Mouse (Mus musculus) layer of hippocampus, adult 9-10 months (tissue): ENCODE data around the gene Irf2bp1.

Experiments
- DNase-seq: peaks from one replicate; pipeline ENCODE4 v3.0.0; 2022; ENCODE audit warnings: low spot score

Irf2bp1 gene

DNA sequence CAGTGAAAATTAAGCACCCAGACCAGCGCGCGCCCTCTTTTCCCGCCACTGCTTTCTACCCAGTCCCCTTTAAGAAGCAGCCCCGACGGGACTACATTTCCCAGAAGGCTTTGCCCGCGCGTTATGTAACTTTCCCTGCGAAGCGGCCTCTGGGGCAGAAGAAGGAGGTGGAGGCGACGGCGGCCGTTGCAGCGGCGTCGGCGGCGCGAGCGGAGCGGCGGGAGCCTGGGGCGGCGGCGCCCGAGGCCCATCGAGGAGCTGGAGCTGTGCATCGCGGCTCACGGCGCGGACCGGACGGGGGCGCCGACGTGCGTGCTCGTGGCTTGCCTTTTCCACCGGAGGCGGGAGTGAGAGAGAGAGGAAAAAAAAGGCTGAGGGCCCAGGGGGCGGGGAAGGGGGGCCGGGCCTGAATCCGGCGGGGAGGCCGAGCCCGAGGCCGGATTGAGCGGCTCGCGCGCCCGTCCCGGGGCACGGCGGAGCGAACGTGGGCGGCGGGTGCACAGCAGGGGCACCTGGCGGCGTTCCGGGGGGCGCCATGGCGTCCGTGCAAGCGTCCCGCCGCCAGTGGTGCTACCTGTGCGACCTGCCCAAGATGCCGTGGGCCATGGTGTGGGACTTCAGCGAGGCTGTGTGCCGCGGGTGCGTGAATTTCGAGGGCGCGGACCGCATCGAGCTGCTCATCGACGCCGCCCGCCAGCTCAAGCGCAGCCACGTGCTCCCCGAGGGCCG lies at the start of gene Irf2bp1:
Gene Irf2bp1, plus strand, starts transcription at position 143 of the 729 bp plus-strand sequence.
- DNase-seq, result peak; percentile 85

GRCm38 (mm10) chr7:18957569-18958383 lies 46.1 kb upstream of the Irf2bp1 start:
- DNase-seq, result no peak

DNA sequence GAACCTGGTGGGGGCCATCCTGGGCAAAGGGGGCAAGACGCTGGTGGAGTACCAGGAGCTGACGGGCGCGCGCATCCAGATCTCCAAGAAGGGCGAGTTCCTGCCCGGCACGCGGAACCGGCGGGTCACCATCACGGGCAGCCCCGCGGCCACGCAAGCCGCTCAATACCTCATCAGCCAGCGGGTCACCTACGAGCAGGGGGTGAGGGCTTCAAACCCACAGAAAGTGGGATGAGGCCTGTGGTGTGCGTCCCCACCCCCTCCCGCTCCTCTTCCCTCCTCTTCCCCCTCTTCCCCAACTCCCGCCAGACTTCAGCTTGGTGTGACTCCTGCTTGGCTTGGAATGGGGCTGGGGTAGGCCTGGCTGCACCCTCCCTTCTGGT lies 45.5 kb upstream of the Irf2bp1 start:
- no peak for DNase-seq

- no peak for DNase-seq
Observed at GRCm38 (mm10) chr7:18959446-18959845, 44.4 kb upstream of the Irf2bp1 start.

DNA sequence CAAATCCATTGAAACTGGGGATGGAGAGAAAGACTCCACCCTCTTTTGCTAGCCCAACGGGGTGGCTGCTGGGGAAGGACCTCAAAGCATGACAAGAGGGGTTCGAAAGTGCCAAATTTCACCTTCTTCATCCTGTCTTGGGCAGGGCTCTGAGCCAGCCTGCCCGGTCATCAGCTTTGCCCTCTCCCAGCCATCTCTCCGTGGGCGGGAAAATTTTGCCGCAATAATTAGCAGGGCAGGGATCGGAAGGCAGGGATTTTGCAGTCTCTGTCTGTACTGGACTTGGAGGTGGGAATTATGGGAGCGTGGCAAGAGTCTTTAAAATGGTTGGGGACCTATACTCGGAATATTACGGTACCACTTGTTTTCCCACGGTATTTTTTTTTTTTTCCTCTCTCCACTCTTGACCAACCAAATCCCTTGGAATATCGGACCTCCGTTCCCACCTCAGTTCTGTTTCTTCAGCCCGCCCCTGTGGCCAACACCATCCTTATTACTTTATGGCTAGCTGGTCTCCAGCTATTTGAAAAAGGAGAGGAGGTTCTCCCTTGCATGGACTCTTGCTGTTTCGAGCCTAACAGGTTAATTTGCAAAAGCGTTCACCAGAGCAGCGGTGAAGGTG lies 41.6 kb upstream of the Irf2bp1 start:
- no peak for DNase-seq

DNA sequence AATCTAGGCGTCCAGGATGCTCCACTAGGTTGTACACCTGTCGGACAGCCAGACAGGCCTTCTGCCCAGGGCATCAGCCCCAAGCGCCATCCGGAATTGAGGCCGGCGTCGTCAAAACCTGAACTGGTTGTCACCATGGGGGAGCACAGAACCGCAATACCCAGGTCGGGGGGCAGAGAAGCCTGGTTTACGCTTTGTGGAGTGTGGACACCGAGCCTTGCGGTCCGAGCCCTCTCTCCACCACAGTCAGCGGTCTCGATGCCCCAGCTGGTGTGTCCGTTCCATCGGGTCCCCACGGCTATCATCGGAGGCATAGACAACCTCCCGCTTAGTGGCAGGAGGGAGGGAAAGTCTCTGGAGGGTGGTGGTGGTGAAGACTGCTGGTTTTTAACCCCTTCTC lies 41.0 kb upstream of the Irf2bp1 start:
- DNase-seq, result no peak

- no peak for DNase-seq
Observed at GRCm38 (mm10) chr7:18963294-18963843, 40.5 kb upstream of the Irf2bp1 start.

DNA sequence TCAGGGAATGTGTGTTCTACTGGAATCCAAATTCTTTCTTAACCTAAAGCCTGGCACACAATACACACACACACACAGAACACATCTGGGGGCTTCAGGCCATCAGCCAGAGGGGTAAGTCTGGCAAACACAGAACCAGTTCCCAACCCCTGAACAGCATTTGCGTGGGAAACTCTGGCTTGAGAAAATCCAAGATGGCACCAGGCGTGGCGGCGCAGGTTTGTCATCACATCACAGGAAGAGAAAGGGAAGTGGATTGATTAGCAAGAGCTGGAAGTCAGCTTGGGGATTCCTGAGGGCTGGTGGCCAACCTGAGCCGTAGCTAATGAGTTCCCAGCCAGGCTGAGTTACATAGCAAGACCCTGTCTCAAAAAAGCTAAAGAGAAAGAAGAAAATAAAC lies 38.5 kb upstream of the Irf2bp1 start:
- no peak for DNase-seq

DNA sequence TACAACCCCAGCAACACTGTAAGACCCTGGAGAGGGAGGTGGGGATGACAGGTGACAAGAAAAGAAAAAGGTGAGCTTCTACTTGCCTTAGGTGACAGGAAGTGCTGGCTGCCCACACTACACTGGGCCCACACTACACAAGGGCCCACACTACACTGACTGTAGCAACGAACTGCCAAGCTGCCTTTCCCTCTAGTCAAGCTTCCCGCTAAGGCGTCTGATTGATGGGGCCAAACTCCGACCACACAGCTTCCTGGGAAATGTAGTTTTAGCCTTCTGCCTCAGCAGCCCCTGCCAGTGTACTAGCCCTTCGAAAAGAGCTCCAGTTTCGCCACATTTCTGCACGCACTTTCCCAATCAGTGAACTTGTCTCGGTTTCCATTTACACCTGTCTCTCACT lies 36.2 kb upstream of the Irf2bp1 start:
- no peak for DNase-seq

DNA sequence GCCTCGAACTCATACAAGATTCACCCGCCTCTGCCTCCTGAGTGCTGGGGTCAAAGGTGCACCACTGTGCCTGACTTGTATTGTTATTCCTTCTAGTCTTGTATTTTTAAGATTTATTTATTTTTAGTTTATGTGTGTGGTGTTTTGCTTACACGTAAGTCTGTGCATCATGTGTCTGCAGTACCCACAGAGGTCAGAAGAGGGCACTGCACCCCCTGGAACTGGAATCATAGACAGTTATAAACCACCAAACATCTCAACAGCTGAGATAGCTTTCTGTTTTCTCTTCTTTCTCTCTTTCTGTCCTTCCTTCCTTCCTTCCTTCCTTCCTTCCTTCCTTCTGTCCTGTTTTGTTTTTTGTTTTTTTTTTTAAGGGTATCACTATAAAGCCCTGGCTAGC lies 32.9 kb upstream of the Irf2bp1 start:
- no peak for DNase-seq

GRCm38 (mm10) chr7:18978381-18978780 lies 25.5 kb upstream of the Irf2bp1 start:
- no peak for DNase-seq

GRCm38 (mm10) chr7:18986503-18986902 lies 17.3 kb upstream of the Irf2bp1 start:
- no peak for DNase-seq

DNA sequence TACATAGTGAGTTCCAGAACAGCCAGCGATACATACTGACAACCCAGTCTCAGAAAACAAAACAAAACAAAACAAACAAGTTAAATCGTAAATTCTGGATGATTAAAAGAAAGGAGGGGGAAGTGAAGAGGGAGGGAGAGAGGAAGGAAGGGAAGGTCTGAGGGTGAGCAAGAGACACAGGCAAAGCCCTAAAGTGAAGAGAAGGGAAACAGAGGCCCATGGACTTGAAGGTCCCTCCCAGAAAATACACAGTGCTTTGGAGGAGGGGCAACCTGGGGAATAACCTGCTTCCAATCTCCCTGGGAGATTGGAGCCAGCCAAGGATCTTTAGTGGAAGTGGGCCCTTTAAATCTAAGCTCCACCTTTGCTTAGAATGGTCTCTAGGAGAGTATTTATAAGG lies 16.7 kb upstream of the Irf2bp1 start, which contains the start of gene Nanos2:
Gene Nanos2, plus strand, starts transcription at position 301 of the 400 bp plus-strand sequence.
- DNase-seq, result no peak

GRCm38 (mm10) chr7:18987747-18988146 lies 16.1 kb upstream of the Irf2bp1 start:
- no peak for DNase-seq

DNA sequence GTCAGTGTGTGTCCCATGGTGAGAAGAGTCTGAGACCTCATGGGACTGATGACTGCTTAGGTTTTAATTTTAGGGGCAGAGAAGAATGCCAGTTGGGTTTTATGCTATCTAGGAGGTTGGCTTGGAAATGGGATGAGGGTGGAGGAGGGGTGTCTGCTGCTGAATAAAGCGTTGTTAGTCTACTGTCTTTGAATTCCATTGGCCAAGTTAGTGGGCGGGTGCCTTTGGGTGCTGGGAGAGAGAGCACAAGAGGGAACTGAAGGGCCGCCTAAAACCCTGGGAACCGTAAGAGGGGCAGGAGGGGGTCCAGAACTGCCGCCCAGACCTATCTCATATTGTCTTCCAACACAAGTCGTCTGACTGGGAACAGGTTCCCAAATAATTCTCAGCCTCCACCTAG lies 15.1 kb upstream of the Irf2bp1 start:
- no peak for DNase-seq

DNA sequence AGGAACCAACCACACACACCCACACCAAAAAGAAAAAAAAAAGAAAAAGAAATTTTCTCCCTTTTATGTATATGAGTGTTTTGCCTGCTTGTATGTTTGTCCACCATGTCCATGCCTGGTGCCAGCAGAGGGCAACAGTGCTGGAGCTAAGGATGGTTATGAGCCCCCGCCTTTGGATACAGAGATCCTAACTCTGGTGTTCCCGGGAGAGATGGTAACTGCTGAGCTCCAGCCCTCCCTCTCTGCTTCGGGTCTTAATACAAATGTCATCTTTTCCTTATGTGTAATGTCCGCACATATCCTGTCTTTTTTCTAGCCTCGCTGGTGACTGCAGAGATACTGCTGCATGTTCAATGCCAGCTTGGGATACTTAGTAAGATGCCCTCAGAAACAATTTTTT lies 13.8 kb upstream of the Irf2bp1 start:
- DNase-seq, result no peak

- peak; percentile 99 for DNase-seq
Observed at GRCm38 (mm10) chr7:18990601-18991295, 13.1 kb upstream of the Irf2bp1 start, which contains the start of gene Mypop. TSS of gene Mypop (plus strand) at chr7:18991245.

DNA sequence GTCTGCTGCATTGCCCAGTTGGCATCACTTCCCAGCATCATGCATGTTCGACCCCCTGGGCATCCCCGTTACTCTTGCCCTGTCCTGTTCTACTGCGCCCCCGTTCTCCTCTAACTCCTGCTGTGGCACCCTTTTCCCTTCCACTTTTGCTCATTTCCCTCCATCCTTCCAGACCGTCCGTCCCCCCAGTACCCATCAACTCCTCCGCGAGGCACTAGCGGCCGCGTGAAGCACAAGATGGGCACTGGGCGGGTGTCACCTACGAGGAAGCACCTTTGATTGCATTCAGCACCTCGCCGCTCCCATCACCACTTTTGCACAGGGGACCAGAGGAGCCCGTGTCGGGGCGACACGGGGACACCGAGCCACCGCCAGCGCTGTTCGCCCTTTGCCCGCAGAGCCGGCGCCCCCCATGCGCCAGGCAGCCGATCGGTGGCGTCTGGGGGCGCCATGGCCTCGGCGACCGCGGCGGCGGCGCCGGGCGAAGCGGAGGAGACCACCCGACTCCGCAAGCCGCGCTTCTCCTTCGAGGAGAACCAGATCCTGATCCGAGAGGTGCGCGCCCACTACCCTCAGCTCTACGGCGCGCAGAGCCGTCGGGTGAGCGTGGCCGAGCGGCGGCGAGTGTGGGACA lies 12.1 kb upstream of the Irf2bp1 start:
- DNase-seq, result no peak

DNA sequence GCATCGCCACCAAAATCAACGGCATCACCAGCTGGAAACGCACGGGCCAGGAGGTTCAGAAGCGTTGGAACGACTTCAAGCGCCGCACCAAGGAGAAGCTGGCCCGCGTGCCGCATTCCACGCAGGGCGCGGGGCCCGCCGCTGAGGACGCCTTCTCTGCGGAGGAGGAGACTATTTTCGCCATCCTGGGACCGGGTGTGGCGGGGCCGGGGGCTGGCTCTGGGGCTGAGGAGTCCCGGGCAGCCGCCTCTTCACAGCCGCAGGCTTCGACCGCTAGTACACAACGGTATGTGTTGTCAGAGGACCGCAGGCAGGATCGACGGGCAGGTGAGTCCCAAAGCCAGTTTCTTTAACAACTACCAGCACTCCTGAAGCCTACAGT lies 11.6 kb upstream of the Irf2bp1 start:
- no peak for DNase-seq

DNA sequence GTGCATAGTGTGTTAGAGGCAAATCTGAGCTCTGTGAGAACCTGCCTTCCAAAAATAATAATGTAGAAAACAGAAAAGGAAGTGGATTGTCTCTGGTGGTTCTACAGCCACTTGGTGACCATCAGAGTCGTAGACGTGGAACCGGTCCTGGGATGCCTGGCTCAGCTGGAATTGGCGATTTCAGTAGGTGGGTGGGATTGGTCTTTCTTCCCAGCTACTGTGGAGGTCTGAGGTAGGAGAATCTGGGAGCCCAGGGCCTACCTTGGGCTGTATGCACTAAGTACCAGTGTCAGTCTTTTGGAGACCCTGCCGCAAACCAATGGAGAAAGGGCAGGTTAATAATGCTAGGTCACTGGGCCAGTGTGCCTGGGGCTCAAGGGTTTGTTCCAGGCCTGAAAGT lies 10.8 kb upstream of the Irf2bp1 start:
- no peak for DNase-seq

DNA sequence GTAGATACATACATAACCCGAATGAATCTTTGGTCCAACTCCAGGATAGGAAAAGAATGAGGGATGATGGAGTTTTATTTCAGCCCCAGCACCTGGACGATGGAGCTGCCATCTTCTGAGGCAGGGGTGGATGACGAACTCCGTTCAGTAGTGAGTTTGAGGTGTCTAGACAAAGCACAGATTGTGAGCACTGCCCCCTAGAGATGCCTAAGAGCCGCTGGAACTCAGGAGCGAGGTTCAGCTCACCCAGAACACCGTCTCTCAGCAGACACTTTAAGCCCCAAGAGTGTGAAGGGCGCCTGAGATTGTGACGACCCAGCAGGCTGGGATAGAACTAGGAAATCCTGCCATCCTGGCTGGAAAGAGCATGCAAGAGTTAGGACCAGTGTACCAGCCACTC lies 5.0 kb upstream of the Irf2bp1 start:
- DNase-seq, result no peak

DNA sequence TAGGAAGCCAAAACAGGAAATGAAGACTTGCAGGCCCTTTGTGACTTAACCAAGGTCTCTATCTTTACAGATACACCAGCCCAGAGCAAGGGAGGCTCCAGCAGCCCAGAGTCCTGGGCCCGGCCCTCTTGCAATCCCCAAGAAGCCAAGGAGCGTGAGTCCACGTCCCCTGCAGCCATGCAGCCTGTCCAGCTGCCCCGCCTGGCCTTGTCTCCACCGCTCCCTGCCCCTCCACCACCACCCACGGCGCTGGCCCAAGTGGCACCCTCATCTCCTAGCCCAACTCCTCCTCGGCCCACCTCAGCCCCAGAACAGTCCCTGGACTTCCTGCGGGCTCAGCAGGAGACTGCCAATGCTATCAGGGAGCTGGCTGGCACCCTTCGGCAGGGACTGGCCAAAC lies 3.4 kb upstream of the Irf2bp1 start:
- DNase-seq, result no peak
